Mouse (Mus musculus): ENCODE data around the gene Pex11g. TPM values are rescaled to one million over a fixed set of nuclear protein-coding genes. Genes with fewer than 3 reads are reported as not detected.

Pex11g gene
- total and polyA plus RNA-seq, 3 experiments, result 1.3 to 5.9 (median 2.7) TPM

DNA sequence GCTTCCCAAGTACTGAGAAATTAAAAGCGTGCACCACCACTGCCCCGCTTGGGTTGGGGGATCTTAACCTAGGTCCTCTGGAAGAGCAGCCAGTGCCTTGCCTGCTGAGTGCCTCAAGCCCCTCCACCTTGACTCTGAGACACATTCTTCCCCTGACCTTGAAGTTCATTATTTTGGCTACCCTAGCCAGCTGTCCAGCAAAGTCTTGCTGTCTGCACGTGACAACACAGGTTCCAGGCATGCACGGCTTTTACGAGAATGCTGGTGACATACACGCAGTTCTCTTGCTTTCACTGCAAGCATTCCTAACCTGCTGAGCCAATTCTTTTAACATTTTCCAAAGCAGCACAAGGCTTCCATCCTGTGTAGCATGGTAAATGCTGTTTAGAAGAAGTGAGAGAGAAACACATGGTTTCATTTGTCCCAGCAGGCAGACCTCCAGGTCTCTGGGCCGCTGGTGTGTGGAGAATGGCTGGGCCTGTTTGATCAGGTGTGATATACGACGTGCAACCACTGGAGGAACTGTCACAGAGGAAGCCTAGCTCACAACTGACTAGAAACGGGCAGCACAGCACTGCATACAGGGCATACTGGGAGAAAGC is 47.3 kb downstream of the Pex11g start:
- in situ Hi-C loops (cut with MboI; ENCODE audit: low pct_ligation_motif_present, low pct_unique_long_range_greater_than_20kb, low sequenced_read_pairs) (no loop called here), dilution Hi-C loops (cut with MboI; ENCODE audit: extremely low pct_ligation_motif_present, extremely low pct_unique_long_range_greater_than_20kb, low sequenced_read_pairs) (no loop called here)

DNA sequence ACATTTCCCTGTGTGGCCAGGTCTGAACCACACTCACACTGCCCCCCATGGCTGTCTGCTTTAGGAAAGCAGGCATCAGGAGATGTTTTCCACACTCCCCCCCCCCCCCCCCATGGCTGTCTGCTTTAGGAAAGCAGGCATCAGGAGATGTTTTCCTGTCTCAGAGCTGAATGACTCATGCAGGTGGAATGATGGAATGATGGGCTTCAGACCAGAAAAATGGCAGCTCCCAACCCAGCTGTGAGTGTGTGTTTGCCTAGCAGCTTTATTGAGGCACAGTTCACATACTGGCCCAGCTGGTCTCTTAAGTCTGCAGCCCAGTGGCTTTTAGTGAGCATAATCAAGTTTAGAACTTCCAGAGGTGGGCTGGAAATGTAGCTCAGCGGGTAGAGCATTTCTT is 49.4 kb downstream of the Pex11g start:
- no peak overlapping the region for H3K4me2 ChIP-seq (ENCODE audit: insufficient read depth, low read depth, poor library complexity, severe bottlenecking)
- H3K36me3 ChIP-seq (replicated peaks in 1 of 2; ENCODE audit: control insufficient read depth in 1 of 2, insufficient read depth in 1 of 2, low read length in 1 of 2), result no peaks in the 10 kb centered on the region
- H3K4me1 ChIP-seq (ENCODE audit: control insufficient read depth in 1 of 2, insufficient read depth in 2 of 2), result no peaks in the 10 kb centered on the region
- no peak overlapping the region for H3K27ac ChIP-seq (ENCODE audit: insufficient read depth, low read depth)
- in situ Hi-C loops (cut with MboI; ENCODE audit: low pct_ligation_motif_present, low pct_unique_long_range_greater_than_20kb, low sequenced_read_pairs) (no loop called here), dilution Hi-C loops (cut with MboI; ENCODE audit: extremely low pct_ligation_motif_present, extremely low pct_unique_long_range_greater_than_20kb, low sequenced_read_pairs) (no loop called here)
- H3K4me3 ChIP-seq (replicated peaks in 1 of 3; ENCODE audit: low read depth in 2 of 3, low read length in 2 of 3, poor library complexity in 1 of 3), result no peak overlapping the region
- TF ChIP-seq ZMIZ1 (IDR thresholded peaks at IDR 0.05; ENCODE audit: low read depth, low read length) (no peak), JUN (IDR thresholded peaks at IDR 0.05; ENCODE audit: insufficient read depth, low read depth, low read length) (no peak), MXI1 (IDR thresholded peaks at IDR 0.05; ENCODE audit: low read depth, low read length) (no peak), USF2 (conservative IDR thresholded peaks at IDR 0.05; ENCODE audit: low read depth, low read length) (no peak), JUND (conservative IDR thresholded peaks at IDR 0.05; ENCODE audit: low read depth, low read length) (no peak), HCFC1 (IDR thresholded peaks at IDR 0.05; ENCODE audit: low read depth, low read length) (no peak), E2F4 (IDR thresholded peaks at IDR 0.05; ENCODE audit: insufficient replicate concordance, low read depth, low read length) (no peak), UBTF (IDR thresholded peaks at IDR 0.05; ENCODE audit: low read depth, low read length) (no peak), MAFK (IDR thresholded peaks at IDR 0.05; ENCODE audit: insufficient replicate concordance, low read length) (no peak)
- H3K9me3 ChIP-seq (replicated peaks; ENCODE audit: low read length), result no peaks in the 10 kb centered on the region
- no peaks in the 10 kb centered on the region for H3K27me3 ChIP-seq (replicated peaks)
- DNase-seq (ENCODE audit: extremely low read depth), result no peak
- H3K9ac ChIP-seq (ENCODE audit: insufficient read depth, low read depth), result no peak overlapping the region
- no peaks in the 10 kb centered on the region for H3K79me2 ChIP-seq (replicated peaks; ENCODE audit: control insufficient read depth, extremely low read depth, insufficient read depth, poor library complexity, severe bottlenecking)

More for the DNA sequence above, 47.3 kb downstream of the Pex11g start:
- Histone ChIP-seq H3K36me3 (replicated peaks in 1 of 2; ENCODE audit: control insufficient read depth in 1 of 2, insufficient read depth in 1 of 2, low read length in 1 of 2) (no peaks in the 10 kb centered on the region), H3K79me2 (replicated peaks; ENCODE audit: control insufficient read depth, extremely low read depth, insufficient read depth, poor library complexity, severe bottlenecking) (no peaks in the 10 kb centered on the region), H3K4me3 (replicated peaks in 1 of 3; ENCODE audit: low read depth in 2 of 3, low read length in 2 of 3, poor library complexity in 1 of 3) (no peak overlapping the region), H3K27me3 (replicated peaks) (no peaks in the 10 kb centered on the region), H3K27ac (ENCODE audit: insufficient read depth, low read depth) (no peak overlapping the region), H3K9me3 (replicated peaks; ENCODE audit: low read length) (no peaks in the 10 kb centered on the region), H3K4me1 (ENCODE audit: control insufficient read depth in 1 of 2, insufficient read depth in 2 of 2) (no peaks in the 10 kb centered on the region), H3K4me2 (ENCODE audit: insufficient read depth, low read depth, poor library complexity, severe bottlenecking) (no peak overlapping the region), H3K9ac (ENCODE audit: insufficient read depth, low read depth) (no peak overlapping the region)
- no peak for DNase-seq (ENCODE audit: extremely low read depth)
- TF ChIP-seq MAZ (IDR thresholded peaks at IDR 0.05; ENCODE audit: low read depth, low read length), result no peak

- Histone ChIP-seq H3K79me2 (replicated peaks; ENCODE audit: control insufficient read depth, extremely low read depth, insufficient read depth, poor library complexity, severe bottlenecking) (no peaks in the 10 kb centered on the region), H3K27ac (ENCODE audit: insufficient read depth, low read depth) (no peak overlapping the region), H3K27me3 (replicated peaks) (no peaks in the 10 kb centered on the region), H3K9me3 (replicated peaks; ENCODE audit: low read length) (no peaks in the 10 kb centered on the region), H3K36me3 (replicated peaks in 1 of 2; ENCODE audit: control insufficient read depth in 1 of 2, insufficient read depth in 1 of 2, low read length in 1 of 2) (no peaks in the 10 kb centered on the region), H3K9ac (ENCODE audit: insufficient read depth, low read depth) (no peak overlapping the region), H3K4me3 (replicated peaks in 1 of 3; ENCODE audit: low read depth in 2 of 3, low read length in 2 of 3, poor library complexity in 1 of 3) (no peak overlapping the region), H3K4me1 (ENCODE audit: control insufficient read depth in 1 of 2, insufficient read depth in 2 of 2) (no peaks in the 10 kb centered on the region), H3K4me2 (ENCODE audit: insufficient read depth, low read depth, poor library complexity, severe bottlenecking) (no peak overlapping the region)
- dilution Hi-C loops (cut with MboI; ENCODE audit: extremely low pct_ligation_motif_present, extremely low pct_unique_long_range_greater_than_20kb, low sequenced_read_pairs) (no loop called here), in situ Hi-C loops (cut with MboI; ENCODE audit: low pct_ligation_motif_present, low pct_unique_long_range_greater_than_20kb, low sequenced_read_pairs) (no loop called here)
- TF ChIP-seq ETS1 (conservative IDR thresholded peaks at IDR 0.05; ENCODE audit: low read depth, low read length), result no peak
- TF ChIP-seq ZC3H11A (IDR thresholded peaks at IDR 0.05; ENCODE audit: low read depth, low read length), result no peak
- TF ChIP-seq JUND (conservative IDR thresholded peaks at IDR 0.05; ENCODE audit: low read depth, low read length), result no peak
- TF ChIP-seq GABPA (IDR thresholded peaks at IDR 0.05; ENCODE audit: insufficient replicate concordance, low read depth, low read length), result no peak
- TF ChIP-seq USF2 (conservative IDR thresholded peaks at IDR 0.05; ENCODE audit: low read depth, low read length), result no peak
- TF ChIP-seq CHD2 (IDR thresholded peaks at IDR 0.05; ENCODE audit: low read length), result no peak
- TF ChIP-seq ELF1 (IDR thresholded peaks at IDR 0.05; ENCODE audit: low read depth, low read length), result no peak
- no peak for TF ChIP-seq TCF12 (IDR thresholded peaks at IDR 0.05; ENCODE audit: low read depth, low read length)
- TF ChIP-seq MAX (IDR thresholded peaks at IDR 0.05; ENCODE audit: low read length), result no peak
- DNase-seq (ENCODE audit: extremely low read depth), result no peak
Observed at GRCm38 (mm10) chr8:3417455-3417854, 50.0 kb downstream of the Pex11g start.

Measured in CH12.LX (cell line).